Mouse (Mus musculus) bone marrow macrophage, adult 2 months (primary cell): ENCODE data around the gene Gpr152. TPM values are rescaled to one million over a fixed set of nuclear protein-coding genes. Genes with fewer than 3 reads are reported as not detected.

Experiments used
- H3K27ac ChIP-seq: 2 replicates; pipeline ENCODE4 v1.5.1; 2012; ENCODE audit warnings: low read depth, low read length; ENCODE audit not compliant: insufficient read depth
- H3K4me1 ChIP-seq: 2 replicates; pipeline ENCODE4 v1.6.1; 2012; ENCODE audit warnings: low read length; ENCODE audit not compliant: control insufficient read depth, insufficient read depth
- H3K4me3 ChIP-seq: 2 replicates; pipeline ENCODE4 v1.5.1; 2012; ENCODE audit warnings: mild to moderate bottlenecking, low read length, moderate library complexity; ENCODE audit not compliant: insufficient read depth
- CTCF ChIP-seq: IDR thresholded peaks from 2 replicates; pipeline ENCODE4 v1.5.1; 2012; ENCODE audit warnings: low read depth, mild to moderate bottlenecking, low read length, moderate library complexity
- POLR2A ChIP-seq: IDR thresholded peaks from 2 replicates; pipeline ENCODE4 v1.6.1; 2012; ENCODE audit warnings: mild to moderate bottlenecking, low read depth, low read length, borderline replicate concordance
- polyA plus RNA-seq: library from polyadenylated mRNA; stranded (reverse); fragments of >200 nt; gene quantifications from 2 replicates; pipeline ENCODE4 v1.2.4, GENCODE M21; 2012; ENCODE audit not compliant: missing spikeins, insufficient read depth, insufficient read length

Gpr152 gene
- polyA plus RNA-seq, 1 experiment: not detected

DNA sequence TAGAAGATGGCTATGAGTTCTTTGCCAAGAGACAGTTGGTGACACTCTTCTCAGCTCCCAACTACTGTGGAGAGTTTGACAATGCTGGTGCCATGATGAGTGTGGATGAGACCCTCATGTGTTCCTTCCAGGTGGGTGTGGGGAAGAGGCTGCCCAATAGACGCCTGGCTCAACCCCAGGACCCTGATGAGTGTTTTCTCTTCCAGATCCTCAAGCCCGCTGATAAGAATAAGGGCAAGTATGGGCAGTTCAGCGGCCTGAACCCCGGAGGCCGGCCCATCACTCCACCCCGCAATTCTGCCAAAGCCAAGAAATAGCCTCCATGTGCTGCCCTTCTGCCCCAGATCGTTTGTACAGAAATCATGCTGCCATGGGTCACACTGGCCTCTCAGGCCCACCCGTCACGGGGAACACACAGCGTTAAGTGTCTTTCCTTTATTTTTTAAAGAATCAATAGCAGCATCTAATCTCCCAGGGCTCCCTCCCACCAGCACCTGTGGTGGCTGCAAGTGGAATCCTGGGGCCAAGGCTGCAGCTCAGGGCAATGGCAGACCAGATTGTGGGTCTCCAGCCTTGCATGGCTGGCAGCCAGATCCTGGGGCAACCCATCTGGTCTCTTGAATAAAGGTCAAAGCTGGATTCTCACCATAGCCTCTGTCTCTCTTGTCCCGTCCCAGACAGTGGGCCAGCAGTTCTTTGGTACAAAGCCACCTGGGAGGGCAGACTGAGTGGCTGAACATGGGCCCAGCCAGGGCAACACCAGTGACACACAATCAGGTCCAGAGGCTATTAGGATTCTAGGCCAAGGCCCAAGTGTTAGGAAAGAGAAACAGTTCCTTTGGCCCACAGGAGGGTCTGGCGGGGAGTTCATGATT, 55.4 kb downstream of the Gpr152 start:
- no peak for TF ChIP-seq CTCF
- TF ChIP-seq POLR2A: no peak
- no peak overlapping the region for H3K4me3 ChIP-seq
- no peak overlapping the region for H3K27ac ChIP-seq
- peaks cover 22% of the 10 kb centered on the region for H3K4me1 ChIP-seq

Other genes with a start within 250 kb of the Gpr152 start
- gene Tcirg1, start 232.7 kb upstream of the Gpr152 start, polyA plus RNA-seq: 488 and 518 TPM in 2 replicates
- gene Ndufs8, start 227.0 kb upstream of the Gpr152 start, polyA plus RNA-seq: 80.5 and 85.1 TPM in 2 replicates
- 83.9 and 85.6 TPM in 2 replicates for gene Aldh3b1, start 210.0 kb upstream of the Gpr152 start, polyA plus RNA-seq
- 1,272 and 1,428 TPM in 2 replicates for gene Unc93b1, start 204.6 kb upstream of the Gpr152 start, polyA plus RNA-seq
- gene Aldh3b3, start 181.1 kb upstream of the Gpr152 start, polyA plus RNA-seq: not detected in 2 replicates
- not detected in 2 replicates for gene Aldh3b2, start 167.5 kb upstream of the Gpr152 start, polyA plus RNA-seq
- 1.1 TPM in 1 of 2 replicates, not detected in the other for gene Acy3, start 153.2 kb upstream of the Gpr152 start, polyA plus RNA-seq
- gene Tbx10, start 147.0 kb upstream of the Gpr152 start, polyA plus RNA-seq: not detected in 2 replicates
- gene Nudt8, start 139.2 kb upstream of the Gpr152 start, polyA plus RNA-seq: 7.0 and 9.9 TPM in 2 replicates
- 0.80 and 1.3 TPM in 2 replicates for gene Gm49405, start 139.2 kb upstream of the Gpr152 start, polyA plus RNA-seq
- 1.4 and 3.4 TPM in 2 replicates for gene Doc2g, start 136.5 kb upstream of the Gpr152 start, polyA plus RNA-seq
- 62.3 TPM in 2 replicates for gene Ndufv1, start 127.0 kb upstream of the Gpr152 start, polyA plus RNA-seq
- 103 and 118 TPM in 2 replicates for gene Gstp1, start 101.8 kb upstream of the Gpr152 start, polyA plus RNA-seq
- 2.6 TPM in 1 of 2 replicates, not detected in the other for gene Gstp2, start 93.8 kb upstream of the Gpr152 start, polyA plus RNA-seq
- not detected in 2 replicates for gene Gstp3, start 80.2 kb upstream of the Gpr152 start, polyA plus RNA-seq
- gene Cabp2, start 58.2 kb upstream of the Gpr152 start, polyA plus RNA-seq: not detected in 2 replicates
- 98.0 and 98.3 TPM in 2 replicates for gene Cdk2ap2, start 42.6 kb upstream of the Gpr152 start, polyA plus RNA-seq
- gene Pitpnm1, start 39.8 kb upstream of the Gpr152 start, polyA plus RNA-seq: 72.3 and 86.7 TPM in 2 replicates
- gene Aip, start 13.9 kb upstream of the Gpr152 start, polyA plus RNA-seq: 75.1 and 75.6 TPM in 2 replicates
- gene Cabp4, start 4.2 kb downstream of the Gpr152 start, polyA plus RNA-seq: not detected in 2 replicates
- gene Coro1b, start 8.8 kb downstream of the Gpr152 start, polyA plus RNA-seq: 276 and 314 TPM in 2 replicates
- gene Ptprcap, start 13.8 kb downstream of the Gpr152 start, polyA plus RNA-seq: 0.87 and 2.3 TPM in 2 replicates
- gene Rps6kb2, start 23.6 kb downstream of the Gpr152 start, polyA plus RNA-seq: 32.3 and 39.5 TPM in 2 replicates
- 0.68 and 1.1 TPM in 2 replicates for gene Carns1, start 35.7 kb downstream of the Gpr152 start, polyA plus RNA-seq
- gene Tbc1d10c, start 51.5 kb downstream of the Gpr152 start, polyA plus RNA-seq: 0.77 and 0.83 TPM in 2 replicates
- gene Ppp1ca, start 52.3 kb downstream of the Gpr152 start, polyA plus RNA-seq: 299 and 331 TPM in 2 replicates
- gene Rad9a, start 61.9 kb downstream of the Gpr152 start, polyA plus RNA-seq: 25.1 and 27.2 TPM in 2 replicates
- gene Clcf1, start 74.5 kb downstream of the Gpr152 start, polyA plus RNA-seq: 0.40 and 0.56 TPM in 2 replicates
- not detected in 2 replicates for gene AC109138.7, start 74.6 kb downstream of the Gpr152 start, polyA plus RNA-seq
- gene Pold4, start 92.1 kb downstream of the Gpr152 start, polyA plus RNA-seq: 77.5 and 93.5 TPM in 2 replicates
- gene Ssh3, start 129.4 kb downstream of the Gpr152 start, polyA plus RNA-seq: 84.2 and 87.6 TPM in 2 replicates
- gene Ankrd13d, start 143.3 kb downstream of the Gpr152 start, polyA plus RNA-seq: 21.8 TPM in 2 replicates
- gene Grk2, start 166.4 kb downstream of the Gpr152 start, polyA plus RNA-seq: 250 and 278 TPM in 2 replicates